Mouse (Mus musculus): ENCODE data around the gene Cxcr2. TPM values are rescaled to one million over a fixed set of nuclear protein-coding genes. Genes with fewer than 3 reads are reported as not detected.

The Cxcr2 gene
- total and polyA plus RNA-seq, 2 experiments from 2014 or later: 0.18 to 0.52 TPM

- H3K4me2 ChIP-seq (ENCODE audit: low read depth, low read length): no peak overlapping the region
- WGBS: 87% methylated on average over 8 of the region's 8 CpGs
- no peak for TF ChIP-seq CTCF (IDR thresholded peaks at IDR 0.05; ENCODE audit: low read depth)
- no peaks in the 10 kb centered on the region for H3K9me3 ChIP-seq (ENCODE audit: low read length)
- no peaks in the 10 kb centered on the region for H3K36me3 ChIP-seq (ENCODE audit: insufficient read depth, low read length)
- no peaks in the 10 kb centered on the region for H3K4me1 ChIP-seq (ENCODE audit: insufficient read depth, low read length)
- no peak overlapping the region for H3K27ac ChIP-seq
- H3K27me3 ChIP-seq (ENCODE audit: insufficient read depth, low read length): no peaks in the 10 kb centered on the region
- H3K9ac ChIP-seq (replicated peaks; ENCODE audit: low read length): no peak overlapping the region
- no peak for DNase-seq (ENCODE audit: low spot score)
- no peak for ATAC-seq
- H3K4me3 ChIP-seq (ENCODE audit: low read length): no peak overlapping the region
These were observed 55.2 kb downstream of the Cxcr2 start for GRCm38 (mm10) chr1:74208941-74209340.

MicroRNAs encoded within 50 kb of the gene (microRNA counts, 519-probe panel; counts per million panel counts)
- 2,104 counts per million, percentile 30 among the panel's probes with 10 or more counts for microRNA mmu-miR-1928

Small RNA genes lying within 50 kb of the gene (microRNA-seq; reads per million reads assigned to microRNA genes)
- 0 reads per million in 2 experiments for gene Mir1928

Other genes starting within 250 kb of the Cxcr2 start
- 24.1 and 28.0 TPM in 2 replicates for gene Tns1, start 29.5 kb upstream of the Cxcr2 start, total RNA-seq (2014; rRNA removed)
- 10.3 and 11.7 TPM in 2 replicates for gene Tns1, start 29.5 kb upstream of the Cxcr2 start, polyA plus RNA-seq (2015; fragmentation: Nextera tagmentation; extraction: Ambion mirVana)
- gene Rufy4, start 28.4 kb upstream of the Cxcr2 start, total RNA-seq (2014; rRNA removed): not detected in 2 replicates
- gene Rufy4, start 28.4 kb upstream of the Cxcr2 start, polyA plus RNA-seq (2015; fragmentation: Nextera tagmentation; extraction: Ambion mirVana): 0.08 and 0.10 TPM in 2 replicates
- gene Cxcr1, start 40.6 kb downstream of the Cxcr2 start, total RNA-seq (2014; rRNA removed): not detected in 2 replicates
- gene Cxcr1, start 40.6 kb downstream of the Cxcr2 start, polyA plus RNA-seq (2015; fragmentation: Nextera tagmentation; extraction: Ambion mirVana): not detected in 2 replicates
- 108 and 131 TPM in 2 replicates for gene Arpc2, start 82.1 kb downstream of the Cxcr2 start, total RNA-seq (2014; rRNA removed)
- 414 and 417 TPM in 2 replicates for gene Arpc2, start 82.1 kb downstream of the Cxcr2 start, polyA plus RNA-seq (2015; fragmentation: Nextera tagmentation; extraction: Ambion mirVana)
- not detected in 2 replicates for gene Gpbar1, start 124.6 kb downstream of the Cxcr2 start, total RNA-seq (2014; rRNA removed)
- gene Gpbar1, start 124.6 kb downstream of the Cxcr2 start, polyA plus RNA-seq (2015; fragmentation: Nextera tagmentation; extraction: Ambion mirVana): 0.16 TPM in 1 of 2 replicates, not detected in the other
- 131 and 161 TPM in 2 replicates for gene Aamp, start 130.7 kb downstream of the Cxcr2 start, total RNA-seq (2014; rRNA removed)
- 212 and 219 TPM in 2 replicates for gene Aamp, start 130.7 kb downstream of the Cxcr2 start, polyA plus RNA-seq (2015; fragmentation: Nextera tagmentation; extraction: Ambion mirVana)
- gene Pnkd, start 130.9 kb downstream of the Cxcr2 start, total RNA-seq (2014; rRNA removed): 102 and 113 TPM in 2 replicates
- gene Pnkd, start 130.9 kb downstream of the Cxcr2 start, polyA plus RNA-seq (2015; fragmentation: Nextera tagmentation; extraction: Ambion mirVana): 143 TPM in 2 replicates
- 16.4 and 17.5 TPM in 2 replicates for gene Tmbim1, start 151.6 kb downstream of the Cxcr2 start, total RNA-seq (2014; rRNA removed)
- gene Tmbim1, start 151.6 kb downstream of the Cxcr2 start, polyA plus RNA-seq (2015; fragmentation: Nextera tagmentation; extraction: Ambion mirVana): 14.8 and 16.5 TPM in 2 replicates
- gene Catip, start 208.1 kb downstream of the Cxcr2 start, total RNA-seq (2014; rRNA removed): 0.75 and 1.9 TPM in 2 replicates
- 1.8 and 2.6 TPM in 2 replicates for gene Catip, start 208.1 kb downstream of the Cxcr2 start, polyA plus RNA-seq (2015; fragmentation: Nextera tagmentation; extraction: Ambion mirVana)
- gene Slc11a1, start 221.2 kb downstream of the Cxcr2 start, total RNA-seq (2014; rRNA removed): 3.6 and 10.6 TPM in 2 replicates
- 2.3 and 2.9 TPM in 2 replicates for gene Slc11a1, start 221.2 kb downstream of the Cxcr2 start, polyA plus RNA-seq (2015; fragmentation: Nextera tagmentation; extraction: Ambion mirVana)
- gene Ctdsp1, start 237.5 kb downstream of the Cxcr2 start, total RNA-seq (2014; rRNA removed): 35.7 and 38.4 TPM in 2 replicates
- 17.9 and 18.2 TPM in 2 replicates for gene Ctdsp1, start 237.5 kb downstream of the Cxcr2 start, polyA plus RNA-seq (2015; fragmentation: Nextera tagmentation; extraction: Ambion mirVana)